Mouse (Mus musculus) gastrocnemius, postnatal 4 days (tissue): ENCODE results near the gene Ssh2. TPM values are rescaled to one million over a fixed set of nuclear protein-coding genes. Genes with fewer than 3 reads are reported as not detected.
"Not testable (repeated sequence)": the region's sequence is repeated elsewhere in the genome, so short reads cannot be mapped to it uniquely, and the experiment has no call there.

ENCODE experiments used
- DNase-seq, 2 experiments: peaks; one replicate each; pipeline ENCODE4 v3.0.0; 2021 to 2022; ENCODE audit warnings: low spot score in 2 of 2, mixed read lengths in 2 of 2
- total RNA-seq, 2 experiments: library from RNA; stranded (reverse); gene quantifications; 2 replicates each; pipeline ENCODE4 v1.2.3; 2021

The Ssh2 gene
- total RNA-seq, 2 experiments from 2014 or later: 29.1 to 35.9 TPM

- no peak for DNase-seq
These were observed 659 bp downstream of the Ssh2 start for GRCm38 (mm10) chr11:77216761-77217130.

- DNase-seq: no peak
These were observed 14.7 kb downstream of the Ssh2 start for GRCm38 (mm10) chr11:77230765-77231164.

- no peak for DNase-seq
These were observed 15.4 kb downstream of the Ssh2 start for GRCm38 (mm10) chr11:77231514-77231913.

- no peak for DNase-seq
These were observed 19.2 kb downstream of the Ssh2 start for GRCm38 (mm10) chr11:77235267-77235666.

GRCm38 (mm10) chr11:77239658-77240345, 23.7 kb downstream of the Ssh2 start:
- no peak for DNase-seq

- DNase-seq: no peak
These were observed 24.6 kb downstream of the Ssh2 start for GRCm38 (mm10) chr11:77240466-77241246.

GRCm38 (mm10) chr11:77242912-77243311, 26.8 kb downstream of the Ssh2 start:
- no peak for DNase-seq

- DNase-seq: no peak
These were observed 36.7 kb downstream of the Ssh2 start for GRCm38 (mm10) chr11:77252826-77253225.

- no peak for DNase-seq
These were observed 43.4 kb downstream of the Ssh2 start for GRCm38 (mm10) chr11:77259441-77259840.

- DNase-seq: no peak
These were observed 51.3 kb downstream of the Ssh2 start for GRCm38 (mm10) chr11:77267401-77267800.

GRCm38 (mm10) chr11:77276000-77276399, 59.9 kb downstream of the Ssh2 start:
- no peak for DNase-seq

- not testable (repeated sequence) for DNase-seq
These were observed 62.5 kb downstream of the Ssh2 start for GRCm38 (mm10) chr11:77278538-77278937.

- DNase-seq: no peak
These were observed 64.1 kb downstream of the Ssh2 start for GRCm38 (mm10) chr11:77280219-77280618.

GRCm38 (mm10) chr11:77291447-77291846, 75.4 kb downstream of the Ssh2 start:
- no peak for DNase-seq

GRCm38 (mm10) chr11:77293673-77294072, 77.6 kb downstream of the Ssh2 start:
- not testable (repeated sequence) for DNase-seq

- DNase-seq: no peak
These were observed 81.2 kb downstream of the Ssh2 start for GRCm38 (mm10) chr11:77297246-77297645.

GRCm38 (mm10) chr11:77307205-77307604, 91.1 kb downstream of the Ssh2 start:
- DNase-seq: no peak

GRCm38 (mm10) chr11:77308533-77308932, 92.4 kb downstream of the Ssh2 start:
- peak in 1 of 2 experiments; percentile 14 for DNase-seq

GRCm38 (mm10) chr11:77317721-77318477, 101.8 kb downstream of the Ssh2 start:
- no peak for DNase-seq

GRCm38 (mm10) chr11:77318478-77319118, 102.5 kb downstream of the Ssh2 start:
- no peak for DNase-seq

- DNase-seq: no peak
These were observed 105.1 kb downstream of the Ssh2 start for GRCm38 (mm10) chr11:77321214-77321613.
